Mouse (Mus musculus) olfactory bulb, adult 2 months (tissue): ENCODE data around the gene Mybbp1a. TPM values are rescaled to one million over a fixed set of nuclear protein-coding genes. Genes with fewer than 3 reads are reported as not detected.

Source experiments
- H3K27ac ChIP-seq: fragments of 200-500 bp; 2 replicates; pipeline ENCODE4 v1.5.1; 2012; ENCODE audit warnings: low read depth, low read length; ENCODE audit not compliant: insufficient read depth
- H3K4me1 ChIP-seq: fragments of 200-500 bp; 2 replicates; pipeline ENCODE4 v1.6.1; 2012; ENCODE audit warnings: low read length; ENCODE audit not compliant: control insufficient read depth, insufficient read depth
- H3K4me3 ChIP-seq: fragments of 200-500 bp; 2 replicates; pipeline ENCODE4 v1.5.1; 2012; ENCODE audit warnings: mild to moderate bottlenecking, low read depth, low read length, moderate library complexity; ENCODE audit not compliant: insufficient read depth
- CTCF ChIP-seq: fragments of 200-500 bp; IDR thresholded peaks from 2 replicates; pipeline ENCODE4 v1.5.1; 2012; ENCODE audit warnings: low read depth, mild to moderate bottlenecking, low read length, moderate library complexity; ENCODE audit not compliant: insufficient read depth
- POLR2A ChIP-seq: fragments of 200-500 bp; IDR thresholded peaks from 2 replicates; pipeline ENCODE4 v1.6.1; 2012; ENCODE audit warnings: mild to moderate bottlenecking, low read depth, low read length, moderate library complexity; ENCODE audit not compliant: insufficient read depth
- WGBS: fragments of 180-500 bp; shearing (Covaris S2); methylation state at CpG from one replicate; pipeline ENCODE4 v1.1.7; 2018; 5-methylcytosine and 5-hydroxymethylcytosine counted together
- polyA plus RNA-seq: library from polyadenylated mRNA; stranded (reverse); fragments of >200 nt; gene quantifications from 2 replicates; pipeline ENCODE4 v1.2.4, GENCODE M21; 2012; ENCODE audit warnings: low replicate concordance; ENCODE audit not compliant: missing spikeins, insufficient read depth, insufficient read length

Mybbp1a gene
- polyA plus RNA-seq, 1 experiment: not detected

GRCm38 (mm10) chr11:72452140-72452665, 11.0 kb downstream of the Mybbp1a start:
- 91% methylated on average over 3 of the region's 3 CpGs for WGBS
- H3K27ac ChIP-seq: no peak overlapping the region

GRCm38 (mm10) chr11:72453105-72453953, 12.2 kb downstream of the Mybbp1a start:
- Histone ChIP-seq H3K4me3 (no peak overlapping the region), H3K27ac (no peak overlapping the region), H3K4me1 (peaks cover 7% of the 10 kb centered on the region; the same call in 1 of the 2 replicates)
- WGBS: 66% methylated on average over 15 of the region's 15 CpGs
- TF ChIP-seq CTCF (no peak), POLR2A (no peak)

More at GRCm38 (mm10) chr11:72452140-72452665, 11.0 kb downstream of the Mybbp1a start:
- Histone ChIP-seq H3K4me3 (no peak overlapping the region), H3K4me1 (peaks cover 7% of the 10 kb centered on the region; the same call in 1 of the 2 replicates)
- no peak for TF ChIP-seq CTCF
- TF ChIP-seq POLR2A: no peak

DNA sequence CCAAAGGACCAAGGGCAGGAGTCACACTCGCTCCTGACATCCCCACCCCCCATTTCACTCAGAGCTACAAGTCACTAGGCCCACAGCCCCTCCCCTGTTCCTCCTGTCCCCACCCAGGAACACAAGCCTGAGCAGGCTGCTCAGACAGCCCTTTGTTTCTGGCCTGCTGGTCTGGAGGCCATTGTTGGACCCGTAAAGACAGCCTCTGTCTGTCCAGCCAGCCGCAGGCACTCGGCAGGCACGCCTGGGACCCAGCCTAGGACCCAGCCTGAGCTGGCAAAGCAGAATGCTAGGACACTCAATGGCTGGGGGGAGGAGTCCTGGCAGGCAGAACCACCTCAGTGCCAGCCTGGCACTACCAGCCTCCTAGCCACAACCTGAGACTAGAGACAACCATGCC, 14.5 kb downstream of the Mybbp1a start:
- WGBS: 34% methylated on average over 5 of the region's 5 CpGs
- TF ChIP-seq POLR2A (no peak), CTCF (no peak)

DNA sequence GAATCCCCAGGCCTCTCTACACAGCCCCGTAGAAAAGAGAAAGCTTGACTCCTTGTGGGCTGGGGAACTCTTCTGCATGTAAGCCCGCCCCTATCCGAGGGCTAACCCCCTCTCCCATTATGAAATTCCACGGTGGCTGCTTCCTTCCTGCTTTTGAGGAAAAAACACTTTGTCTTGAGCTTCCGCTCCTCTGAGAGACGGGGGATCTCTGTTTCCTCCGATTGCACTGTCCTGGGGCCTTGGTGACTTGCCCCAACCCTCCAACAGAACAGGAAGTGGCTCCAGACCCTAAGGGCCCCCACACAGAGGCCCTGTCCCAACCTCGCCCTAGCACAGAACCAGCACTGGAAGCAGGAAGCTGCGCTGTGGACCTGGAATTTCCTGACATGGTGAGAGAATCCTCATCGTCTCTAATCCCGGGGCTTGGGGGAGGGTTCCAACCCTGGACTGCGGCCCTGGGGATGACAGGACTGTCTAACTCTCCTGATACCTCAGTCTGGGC, 16.9 kb downstream of the Mybbp1a start:
- Histone ChIP-seq H3K4me3 (no peak overlapping the region), H3K27ac (no peak overlapping the region), H3K4me1 (peaks cover 7% of the 10 kb centered on the region; the same call in 1 of the 2 replicates)
- TF ChIP-seq POLR2A (no peak), CTCF (no peak)
- WGBS: 79% methylated on average over 12 of the region's 12 CpGs

More for the DNA sequence above, 14.5 kb downstream of the Mybbp1a start:
- Histone ChIP-seq H3K27ac (no peak overlapping the region), H3K4me1 (peaks cover 7% of the 10 kb centered on the region; the same call in 1 of the 2 replicates), H3K4me3 (no peak overlapping the region)

GRCm38 (mm10) chr11:72458502-72458901, 17.3 kb downstream of the Mybbp1a start:
- Histone ChIP-seq H3K4me1 (peaks cover 7% of the 10 kb centered on the region; the same call in 1 of the 2 replicates), H3K27ac (no peak overlapping the region), H3K4me3 (no peak overlapping the region)
- TF ChIP-seq POLR2A (no peak), CTCF (no peak)
- 84% methylated on average over 3 of the region's 3 CpGs for WGBS

DNA sequence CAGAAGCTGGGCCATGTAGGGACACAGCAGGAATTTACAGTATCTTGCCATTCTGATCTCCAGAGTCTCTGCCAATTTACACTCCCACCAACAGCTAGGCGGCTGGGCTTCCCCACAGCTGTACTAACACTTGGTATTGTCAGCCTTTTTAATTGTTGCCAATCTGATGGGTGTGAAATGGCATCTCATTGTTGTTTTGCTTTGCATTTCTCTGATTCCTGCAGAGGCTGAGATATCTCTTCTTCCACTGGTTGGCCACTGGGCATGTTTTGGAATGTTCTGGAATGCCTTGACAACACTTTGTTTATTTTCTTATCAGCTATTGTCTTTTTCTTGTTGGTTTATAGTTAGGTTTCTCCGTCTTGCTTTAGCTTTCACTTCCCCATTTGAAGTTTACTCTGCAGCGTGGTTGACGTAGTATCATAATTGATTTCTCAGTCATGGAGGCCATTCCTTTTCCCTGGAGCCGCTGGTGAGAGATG, 20.4 kb downstream of the Mybbp1a start:
- Histone ChIP-seq H3K4me3 (no peak overlapping the region), H3K27ac (no peak overlapping the region), H3K4me1 (0 out of 2 replicates have a peak, but pooled peaks cover 3% of the 10 kb centered on the region)
- TF ChIP-seq CTCF (no peak), POLR2A (no peak)
- 54% methylated on average over 5 of the region's 5 CpGs for WGBS

GRCm38 (mm10) chr11:72464821-72465220, 23.7 kb downstream of the Mybbp1a start:
- H3K4me1 ChIP-seq: peaks cover 17% of the 10 kb centered on the region
- TF ChIP-seq CTCF (no peak), POLR2A (no peak)
- no peak overlapping the region for H3K4me3 ChIP-seq
- WGBS: 69% methylated on average over 3 of the region's 3 CpGs
- no peak overlapping the region for H3K27ac ChIP-seq

- TF ChIP-seq CTCF: no peak
- no peak for TF ChIP-seq POLR2A
- WGBS: 78% methylated on average over 11 of the region's 11 CpGs
- Histone ChIP-seq H3K4me1 (peaks cover 24% of the 10 kb centered on the region), H3K27ac (no peak overlapping the region), H3K4me3 (no peak overlapping the region)
Measured at GRCm38 (mm10) chr11:72465978-72466693, 25.0 kb downstream of the Mybbp1a start.
